In the genomic region with DNA sequence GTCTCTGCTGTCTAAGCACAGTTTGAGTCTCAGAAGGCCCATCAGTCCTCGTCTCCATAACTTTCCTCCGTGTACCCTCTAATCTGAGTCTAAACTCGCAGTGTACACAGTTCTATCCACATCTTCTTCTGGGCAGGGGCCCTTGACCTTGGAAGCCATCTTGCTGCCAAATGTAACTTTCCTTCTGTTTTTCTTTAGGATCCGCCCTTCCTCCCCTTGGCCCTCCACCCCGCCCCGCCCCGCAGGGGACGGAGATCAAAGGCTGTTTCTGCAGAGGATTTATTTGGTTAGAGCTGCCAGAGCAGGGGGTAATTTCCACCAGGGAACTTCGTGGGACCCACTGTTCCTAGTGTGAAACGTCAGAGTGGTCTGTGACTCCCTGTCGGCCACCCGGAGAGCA, we compare ENCODE assay signal across 14 mouse cellular contexts. TPM values are rescaled to one million over a fixed set of nuclear protein-coding genes. Genes with fewer than 3 reads are reported as not detected.
DNase-seq lines count a peak whose midpoint lies in the region; ATAC-seq and TF ChIP-seq lines count a peak whose summit lies in the region.
"Had no signal": no experiment of that assay in that cellular context is flagged by ENCODE, and none has a peak within 500 bp of the region (broad histone marks: within the 10 kb centered on the region; RNA-seq: fewer than 3 reads in every experiment).

No protein-coding gene starts in this region.

- DNase-seq in cerebellum, adult 2 months = peak in 1 of 2 experiments; percentile 29
- DNase-seq in cerebellum, postnatal 14 days = no peak
- peak; percentile 39 for DNase-seq in hindbrain, embryonic 10.5 days (ENCODE audit: low spot score)
- no peak for DNase-seq in hindbrain, embryonic 14.5 days (ENCODE audit: low spot score)
- peak; percentile 46 for DNase-seq in lung, postnatal 10 days
- no peak for DNase-seq in lung, adult 2 months
- peak; percentile 46 for DNase-seq in limb, embryonic 11.5 days (ENCODE audit: low spot score)
- DNase-seq: B cell, adult 2 months; thymus, postnatal 4 days had no signal

- H3K27ac ChIP-seq in cerebellum, adult 2 months (ENCODE audit: insufficient read depth, low read length) = peak overlapping the region; percentile 32
- peak overlapping the region; percentile 14; the same call in 1 of the 2 replicates for H3K27ac ChIP-seq in hindbrain, embryonic 10.5 days
- no peak overlapping the region for H3K27ac ChIP-seq in hindbrain, embryonic 14.5 days
- no peak overlapping the region for H3K27ac ChIP-seq in limb, embryonic 11.5 days (replicated peaks; ENCODE audit: low read depth, low read length)
- H3K27ac ChIP-seq: macrophage had no signal

- 43% methylated on average over 12 of the region's 12 CpGs for WGBS in cerebellum, adult 2 months
- 35% methylated on average over 12 of the region's 12 CpGs for WGBS in hindbrain, embryonic 10.5 days
- WGBS in hindbrain, embryonic 14.5 days = 40% methylated on average over 12 of the region's 12 CpGs
- 43% methylated on average over 12 of the region's 12 CpGs for WGBS in lung, adult 2 months
- WGBS in limb, embryonic 11.5 days = 18% methylated on average over 12 of the region's 12 CpGs

- no peak overlapping the region for H3K4me2 ChIP-seq in hindbrain, embryonic 14.5 days (replicated peaks)
- no peak overlapping the region for H3K4me2 ChIP-seq in limb, embryonic 11.5 days (ENCODE audit: low read depth, severe bottlenecking)
- H3K4me2 ChIP-seq: liver, embryonic 11.5 days had no signal

- 0 out of 2 replicates have a peak, but pooled peaks cover 4% of the 10 kb centered on the region for H3K36me3 ChIP-seq in hindbrain, embryonic 10.5 days
- no peaks in the 10 kb centered on the region for H3K36me3 ChIP-seq in hindbrain, embryonic 14.5 days (replicated peaks; ENCODE audit: control insufficient read depth, insufficient read depth)
- no peaks in the 10 kb centered on the region; the same call in 1 of the 2 replicates for H3K36me3 ChIP-seq in limb, embryonic 11.5 days (ENCODE audit: control insufficient read depth, insufficient read depth, low read length)

- H3K4me3 ChIP-seq in cerebellum, adult 2 months (replicated peaks; ENCODE audit: insufficient read depth, low read depth, low read length) = no peak overlapping the region
- no peak overlapping the region for H3K4me3 ChIP-seq in hindbrain, embryonic 10.5 days
- H3K4me3 ChIP-seq in hindbrain, embryonic 14.5 days (replicated peaks; ENCODE audit: low read length) = no peak overlapping the region
- no peak overlapping the region for H3K4me3 ChIP-seq in lung, adult 2 months (replicated peaks; ENCODE audit: extremely low read depth, low read depth, low read length)
- H3K4me3 ChIP-seq in limb, embryonic 11.5 days (ENCODE audit: low read depth, low read length) = no peak overlapping the region

- ATAC-seq in hindbrain, embryonic 14.5 days (ENCODE audit: low FRiP score) = no peak
- ATAC-seq in limb, embryonic 11.5 days (ENCODE audit: insufficient number of reproducible peaks, low FRiP score, low TSS enrichment, low read depth) = no peak
- no peak for ATAC-seq in monocyte, adult 5-6 weeks (replicated peaks; ENCODE audit: insufficient number of reproducible peaks, low FRiP score, low TSS enrichment, poor library complexity, severe bottlenecking)
- ATAC-seq: midbrain, embryonic 16.5 days had no signal

- peaks cover 33% of the 10 kb centered on the region for H3K4me1 ChIP-seq in cerebellum, adult 2 months (ENCODE audit: control insufficient read depth, insufficient read depth, low read length)
- H3K4me1 ChIP-seq in hindbrain, embryonic 10.5 days (replicated peaks) = peaks cover 40% of the 10 kb centered on the region
- H3K4me1 ChIP-seq in hindbrain, embryonic 14.5 days (replicated peaks; ENCODE audit: control insufficient read depth, insufficient read depth, low read length) = peaks cover 31% of the 10 kb centered on the region
- peaks cover 5% of the 10 kb centered on the region; the same call in 1 of the 2 replicates for H3K4me1 ChIP-seq in lung, adult 2 months (ENCODE audit: control insufficient read depth, insufficient read depth, low read length)
- peaks cover 20% of the 10 kb centered on the region for H3K4me1 ChIP-seq in limb, embryonic 11.5 days (ENCODE audit: control insufficient read depth, insufficient read depth, low read length)

- no peaks in the 10 kb centered on the region for H3K27me3 ChIP-seq in cerebellum, adult 2 months (ENCODE audit: control insufficient read depth, insufficient read depth, low read length)
- 0 out of 2 replicates have a peak, but pooled peaks cover 2% of the 10 kb centered on the region for H3K27me3 ChIP-seq in hindbrain, embryonic 10.5 days (ENCODE audit: insufficient read depth, poor library complexity, severe bottlenecking)
- H3K27me3 ChIP-seq in hindbrain, embryonic 14.5 days (ENCODE audit: control insufficient read depth, insufficient read depth, low read length) = no peaks in the 10 kb centered on the region
- H3K27me3 ChIP-seq in limb, embryonic 11.5 days (ENCODE audit: control insufficient read depth, insufficient read depth, low read length) = no peaks in the 10 kb centered on the region

- TF ChIP-seq CTCF in cerebellum, adult 2 months (IDR thresholded peaks at IDR 0.05; ENCODE audit: borderline replicate concordance, insufficient read depth, low read depth, low read length) = no peak
- no peak for TF ChIP-seq CTCF in lung, adult 2 months (IDR thresholded peaks at IDR 0.05; ENCODE audit: insufficient read depth, low read length)

- no peak for TF ChIP-seq POLR2A in cerebellum, adult 2 months (IDR thresholded peaks at IDR 0.05; ENCODE audit: borderline replicate concordance, insufficient read depth, low read length)
- no peak for TF ChIP-seq POLR2A in lung, adult 2 months (IDR thresholded peaks at IDR 0.05; ENCODE audit: borderline replicate concordance, extremely low read depth, low read depth, low read length)

- H3K9me3 ChIP-seq in hindbrain, embryonic 10.5 days = no peaks in the 10 kb centered on the region
- no peaks in the 10 kb centered on the region for H3K9me3 ChIP-seq in hindbrain, embryonic 14.5 days (ENCODE audit: control insufficient read depth, low read length)
- H3K9me3 ChIP-seq in limb, embryonic 11.5 days (ENCODE audit: control insufficient read depth, low read length) = no peaks in the 10 kb centered on the region

- H3K9ac ChIP-seq in hindbrain, embryonic 14.5 days = no peak overlapping the region
- H3K9ac ChIP-seq in limb, embryonic 11.5 days (ENCODE audit: low read length) = no peak overlapping the region

RNA-seq across cellular contexts. Expression of a gene that starts 18.3 kb away (rescaled TPM):
- polyA plus RNA-seq in cerebellum, adult 2 months (2012; rRNA removed) = 81.7 and 85.7 TPM in 2 replicates
- polyA plus RNA-seq in hindbrain, embryonic 10.5 days (2016; fragmentation: Nextera tagmentation; extraction: Ambion mirVana) = 21.4 and 21.8 TPM in 2 replicates
- polyA plus RNA-seq in hindbrain, embryonic 14.5 days (2014; fragmentation: Nextera tagmentation; extraction: Ambion mirVana) = 35.3 and 37.2 TPM in 2 replicates
- 7.1 and 9.9 TPM in 2 replicates for polyA plus RNA-seq in lung, adult 2 months (2012; rRNA removed)
- polyA plus RNA-seq in limb, embryonic 11.5 days (2014; fragmentation: Nextera tagmentation; extraction: Ambion mirVana) = 27.6 and 30.6 TPM in 2 replicates
- 0.39 to 0.57 TPM in 2 of 3 replicates, not detected in the other for total RNA-seq in monocyte, adult 5-6 weeks (2017)
- total RNA-seq: MEL had no signal

RNA-seq across cellular contexts. Expression of a gene that starts 25.3 kb away (rescaled TPM):
- polyA plus RNA-seq in cerebellum, adult 2 months (2012; rRNA removed) = 3.0 and 3.8 TPM in 2 replicates
- polyA plus RNA-seq in hindbrain, embryonic 10.5 days (2016; fragmentation: Nextera tagmentation; extraction: Ambion mirVana) = 1.5 and 2.5 TPM in 2 replicates
- 1.7 and 2.1 TPM in 2 replicates for polyA plus RNA-seq in hindbrain, embryonic 14.5 days (2014; fragmentation: Nextera tagmentation; extraction: Ambion mirVana)
- 14.1 and 23.5 TPM in 2 replicates for polyA plus RNA-seq in lung, adult 2 months (2012; rRNA removed)
- 1.7 and 2.8 TPM in 2 replicates for polyA plus RNA-seq in limb, embryonic 11.5 days (2014; fragmentation: Nextera tagmentation; extraction: Ambion mirVana)
- not detected in 3 replicates for total RNA-seq in monocyte, adult 5-6 weeks (2017)
- total RNA-seq: MEL had no signal
- polyA plus RNA-seq: macrophage had no signal

RNA-seq across cellular contexts. Expression of a gene that starts 30.1 kb away (rescaled TPM):
- 296 and 364 TPM in 2 replicates for polyA plus RNA-seq in cerebellum, adult 2 months (2012; rRNA removed)
- 6.6 and 7.5 TPM in 2 replicates for polyA plus RNA-seq in hindbrain, embryonic 10.5 days (2016; fragmentation: Nextera tagmentation; extraction: Ambion mirVana)
- polyA plus RNA-seq in hindbrain, embryonic 14.5 days (2014; fragmentation: Nextera tagmentation; extraction: Ambion mirVana) = 11.9 and 14.9 TPM in 2 replicates
- polyA plus RNA-seq in lung, adult 2 months (2012; rRNA removed) = 405 and 528 TPM in 2 replicates
- 8.9 and 13.3 TPM in 2 replicates for polyA plus RNA-seq in limb, embryonic 11.5 days (2014; fragmentation: Nextera tagmentation; extraction: Ambion mirVana)
- not detected in 3 replicates for total RNA-seq in monocyte, adult 5-6 weeks (2017)
- total RNA-seq: MEL had no signal

RNA-seq across cellular contexts. Expression of a gene that starts 31.1 kb away (rescaled TPM):
- 3.2 and 3.4 TPM in 2 replicates for polyA plus RNA-seq in cerebellum, adult 2 months (2012; rRNA removed)
- polyA plus RNA-seq in hindbrain, embryonic 10.5 days (2016; fragmentation: Nextera tagmentation; extraction: Ambion mirVana) = 0.65 and 0.71 TPM in 2 replicates
- 0.83 and 1.8 TPM in 2 replicates for polyA plus RNA-seq in hindbrain, embryonic 14.5 days (2014; fragmentation: Nextera tagmentation; extraction: Ambion mirVana)
- 65.3 and 88.6 TPM in 2 replicates for polyA plus RNA-seq in lung, adult 2 months (2012; rRNA removed)
- polyA plus RNA-seq in limb, embryonic 11.5 days (2014; fragmentation: Nextera tagmentation; extraction: Ambion mirVana) = 3.1 and 3.5 TPM in 2 replicates
- total RNA-seq in monocyte, adult 5-6 weeks (2017) = not detected in 3 replicates
- total RNA-seq: MEL had no signal
- polyA plus RNA-seq: macrophage had no signal

RNA-seq across cellular contexts. Expression of a gene that starts 47.0 kb away (rescaled TPM):
- 7.3 and 8.0 TPM in 2 replicates for polyA plus RNA-seq in cerebellum, adult 2 months (2012; rRNA removed)
- polyA plus RNA-seq in hindbrain, embryonic 10.5 days (2016; fragmentation: Nextera tagmentation; extraction: Ambion mirVana) = 11.4 and 13.5 TPM in 2 replicates
- 10.1 and 10.7 TPM in 2 replicates for polyA plus RNA-seq in hindbrain, embryonic 14.5 days (2014; fragmentation: Nextera tagmentation; extraction: Ambion mirVana)
- polyA plus RNA-seq in lung, adult 2 months (2012; rRNA removed) = 3.8 and 5.0 TPM in 2 replicates
- polyA plus RNA-seq in limb, embryonic 11.5 days (2014; fragmentation: Nextera tagmentation; extraction: Ambion mirVana) = 11.8 and 12.5 TPM in 2 replicates
- 6.5 to 16.5 TPM (median 8.1 TPM) in 3 replicates for total RNA-seq in monocyte, adult 5-6 weeks (2017)

Comparison
In these comparisons a context has a peak if more than half of its experiments do, and no peak if none do; other contexts are left out.
1. DNase-seq: peak in hindbrain, embryonic 10.5 days (single experiment), lung, postnatal 10 days (single experiment) and limb, embryonic 11.5 days (single experiment); none in cerebellum, postnatal 14 days (0 of 2), hindbrain, embryonic 14.5 days (single experiment) and lung, adult 2 months (single experiment).
2. H3K27ac ChIP-seq: peak in cerebellum, adult 2 months (single experiment) and hindbrain, embryonic 10.5 days (single experiment); none in hindbrain, embryonic 14.5 days (single experiment) and limb, embryonic 11.5 days (single experiment).
3. RNA of a gene that starts 30.1 kb away (polyA plus RNA-seq): 405 to 528 TPM in lung, adult 2 months and 296 to 364 TPM in cerebellum, adult 2 months; 11.9 to 14.9 TPM in hindbrain, embryonic 14.5 days, 8.9 to 13.3 TPM in limb, embryonic 11.5 days and 6.6 to 7.5 TPM in hindbrain, embryonic 10.5 days; every median in the first group is over 10 times any median in the second.